Mouse (Mus musculus): ENCODE results near the gene Efhc1. TPM values are rescaled to one million over a fixed set of nuclear protein-coding genes. Genes with fewer than 3 reads are reported as not detected.
"Not testable (repeated sequence)": the region's sequence is repeated elsewhere in the genome, so short reads cannot be mapped to it uniquely, and the experiment has no call there.

Efhc1 gene
- polyA plus RNA-seq, 1 experiment from 2014 or later = 2.2 TPM

- H3K27me3 ChIP-seq (replicated peaks; ENCODE audit: low read depth, poor library complexity, severe bottlenecking); H3K27ac ChIP-seq (replicated peaks); H3K4me1 ChIP-seq; H3K36me3 ChIP-seq (replicated peaks); H3K9me3 ChIP-seq; H3K4me3 ChIP-seq; DNase-seq (ENCODE audit: low spot score): not testable (repeated sequence)
- 85% methylated on average over 7 of the region's 7 CpGs for WGBS
These were observed 26.1 kb upstream of the Efhc1 start for GRCm38 (mm10) chr1:20925324-20925723.

GRCm38 (mm10) chr1:20925926-20926325 lies 25.5 kb upstream of the Efhc1 start:
- DNase-seq (ENCODE audit: low spot score) = no peak
- Histone ChIP-seq H3K27ac (replicated peaks) (no peak overlapping the region), H3K27me3 (replicated peaks; ENCODE audit: low read depth, poor library complexity, severe bottlenecking) (no peaks in the 10 kb centered on the region), H3K4me1 (peaks cover 5% of the 10 kb centered on the region), H3K4me3 (no peak overlapping the region), H3K9me3 (no peaks in the 10 kb centered on the region), H3K36me3 (replicated peaks) (no peaks in the 10 kb centered on the region)
- 94% methylated on average over 4 of the region's 4 CpGs for WGBS

GRCm38 (mm10) chr1:20926376-20926775 lies 25.1 kb upstream of the Efhc1 start:
- Histone ChIP-seq H3K27ac (replicated peaks) (no peak overlapping the region), H3K27me3 (replicated peaks; ENCODE audit: low read depth, poor library complexity, severe bottlenecking) (no peaks in the 10 kb centered on the region), H3K4me3 (no peak overlapping the region), H3K4me1 (peaks cover 5% of the 10 kb centered on the region), H3K9me3 (no peaks in the 10 kb centered on the region), H3K36me3 (replicated peaks) (no peaks in the 10 kb centered on the region)
- no peak for DNase-seq (ENCODE audit: low spot score)
- WGBS = 90% methylated on average over 4 of the region's 4 CpGs

GRCm38 (mm10) chr1:20928487-20928886 lies 22.9 kb upstream of the Efhc1 start:
- Histone ChIP-seq H3K9me3 (no peaks in the 10 kb centered on the region), H3K36me3 (replicated peaks) (no peaks in the 10 kb centered on the region), H3K27me3 (replicated peaks; ENCODE audit: low read depth, poor library complexity, severe bottlenecking) (no peaks in the 10 kb centered on the region), H3K27ac (replicated peaks) (no peak overlapping the region), H3K4me3 (no peak overlapping the region), H3K4me1 (no peaks in the 10 kb centered on the region)
- WGBS = 79% methylated on average over 4 of the region's 4 CpGs
- no peak for DNase-seq (ENCODE audit: low spot score)

GRCm38 (mm10) chr1:20933457-20933856 lies 18.0 kb upstream of the Efhc1 start:
- Histone ChIP-seq H3K9me3 (no peaks in the 10 kb centered on the region), H3K27me3 (replicated peaks; ENCODE audit: low read depth, poor library complexity, severe bottlenecking) (no peaks in the 10 kb centered on the region), H3K4me3 (no peak overlapping the region), H3K4me1 (no peaks in the 10 kb centered on the region), H3K27ac (replicated peaks) (no peak overlapping the region), H3K36me3 (replicated peaks) (peaks cover 13% of the 10 kb centered on the region)
- DNase-seq (ENCODE audit: low spot score) = peak; percentile 62
- 20% methylated on average over 7 of the region's 7 CpGs for WGBS

- no peak overlapping the region for H3K4me3 ChIP-seq
- H3K27me3 ChIP-seq (replicated peaks; ENCODE audit: low read depth, poor library complexity, severe bottlenecking) = no peaks in the 10 kb centered on the region
- peaks cover 13% of the 10 kb centered on the region for H3K36me3 ChIP-seq (replicated peaks)
- WGBS = 93% methylated on average over 22 of the region's 22 CpGs
- no peaks in the 10 kb centered on the region for H3K9me3 ChIP-seq
- H3K27ac ChIP-seq (replicated peaks) = no peak overlapping the region
- H3K4me1 ChIP-seq = no peaks in the 10 kb centered on the region
- no peak for DNase-seq (ENCODE audit: low spot score)
These were observed 16.3 kb upstream of the Efhc1 start for GRCm38 (mm10) chr1:20935106-20935505.

GRCm38 (mm10) chr1:20939046-20939445 lies 12.4 kb upstream of the Efhc1 start:
- Histone ChIP-seq H3K27ac (replicated peaks) (no peak overlapping the region), H3K4me1 (no peaks in the 10 kb centered on the region), H3K9me3 (no peaks in the 10 kb centered on the region), H3K4me3 (no peak overlapping the region), H3K36me3 (replicated peaks) (peaks cover 13% of the 10 kb centered on the region), H3K27me3 (replicated peaks; ENCODE audit: low read depth, poor library complexity, severe bottlenecking) (no peaks in the 10 kb centered on the region)
- WGBS = 34% methylated on average over 3 of the region's 3 CpGs
- DNase-seq (ENCODE audit: low spot score) = peak; percentile 47

GRCm38 (mm10) chr1:20940151-20940550 lies 11.3 kb upstream of the Efhc1 start:
- Histone ChIP-seq H3K27ac (replicated peaks) (no peak overlapping the region), H3K36me3 (replicated peaks) (peaks cover 4% of the 10 kb centered on the region; the same call in 1 of the 2 replicates), H3K9me3 (no peaks in the 10 kb centered on the region), H3K27me3 (replicated peaks; ENCODE audit: low read depth, poor library complexity, severe bottlenecking) (no peaks in the 10 kb centered on the region), H3K4me1 (no peaks in the 10 kb centered on the region), H3K4me3 (no peak overlapping the region)
- 54% methylated on average over 16 of the region's 16 CpGs for WGBS
- peak; percentile 24 for DNase-seq (ENCODE audit: low spot score)

- Histone ChIP-seq H3K27me3 (replicated peaks; ENCODE audit: low read depth, poor library complexity, severe bottlenecking) (no peaks in the 10 kb centered on the region), H3K4me3 (no peak overlapping the region), H3K9me3 (no peaks in the 10 kb centered on the region), H3K36me3 (replicated peaks) (no peaks in the 10 kb centered on the region), H3K27ac (replicated peaks) (no peak overlapping the region), H3K4me1 (no peaks in the 10 kb centered on the region)
- 79% methylated on average over 2 of the region's 2 CpGs for WGBS
- no peak for DNase-seq (ENCODE audit: low spot score)
These were observed 10.1 kb upstream of the Efhc1 start for GRCm38 (mm10) chr1:20941322-20941721.

GRCm38 (mm10) chr1:20941857-20942256 lies 9.6 kb upstream of the Efhc1 start:
- WGBS = 84% methylated on average over 7 of the region's 7 CpGs
- DNase-seq (ENCODE audit: low spot score) = no peak
- Histone ChIP-seq H3K4me1 (no peaks in the 10 kb centered on the region), H3K9me3 (no peaks in the 10 kb centered on the region), H3K27ac (replicated peaks) (no peak overlapping the region), H3K36me3 (replicated peaks) (no peaks in the 10 kb centered on the region), H3K27me3 (replicated peaks; ENCODE audit: low read depth, poor library complexity, severe bottlenecking) (no peaks in the 10 kb centered on the region), H3K4me3 (no peak overlapping the region)

GRCm38 (mm10) chr1:20943016-20943415 lies 8.4 kb upstream of the Efhc1 start:
- Histone ChIP-seq H3K36me3 (replicated peaks) (no peaks in the 10 kb centered on the region), H3K27me3 (replicated peaks; ENCODE audit: low read depth, poor library complexity, severe bottlenecking) (no peaks in the 10 kb centered on the region), H3K4me3 (no peak overlapping the region), H3K27ac (replicated peaks) (no peak overlapping the region), H3K4me1 (no peaks in the 10 kb centered on the region), H3K9me3 (no peaks in the 10 kb centered on the region)
- WGBS = 94% methylated on average over 2 of the region's 2 CpGs
- DNase-seq (ENCODE audit: low spot score) = no peak

GRCm38 (mm10) chr1:20951799-20952198 lies 373 bp downstream of the Efhc1 start:
- Histone ChIP-seq H3K9me3 (no peaks in the 10 kb centered on the region), H3K4me3 (peak overlapping the region; percentile 61), H3K36me3 (replicated peaks) (no peaks in the 10 kb centered on the region), H3K27me3 (replicated peaks; ENCODE audit: low read depth, poor library complexity, severe bottlenecking) (no peaks in the 10 kb centered on the region), H3K27ac (replicated peaks) (peak overlapping the region; percentile 84), H3K4me1 (peaks cover 14% of the 10 kb centered on the region)
- 2% methylated on average over 16 of the region's 16 CpGs for WGBS
- DNase-seq (ENCODE audit: low spot score) = no peak

- Histone ChIP-seq H3K9me3 (no peaks in the 10 kb centered on the region), H3K27me3 (replicated peaks; ENCODE audit: low read depth, poor library complexity, severe bottlenecking) (no peaks in the 10 kb centered on the region), H3K36me3 (replicated peaks) (no peaks in the 10 kb centered on the region), H3K4me1 (peaks cover 20% of the 10 kb centered on the region), H3K27ac (replicated peaks) (no peak overlapping the region), H3K4me3 (no peak overlapping the region)
- 86% methylated on average over 3 of the region's 3 CpGs for WGBS
- no peak for DNase-seq (ENCODE audit: low spot score)
These were observed 3.5 kb downstream of the Efhc1 start for GRCm38 (mm10) chr1:20954876-20955275.

GRCm38 (mm10) chr1:20969642-20970041 lies 18.2 kb downstream of the Efhc1 start:
- DNase-seq (ENCODE audit: low spot score) = no peak
- Histone ChIP-seq H3K27ac (replicated peaks) (no peak overlapping the region), H3K27me3 (replicated peaks; ENCODE audit: low read depth, poor library complexity, severe bottlenecking) (no peaks in the 10 kb centered on the region), H3K4me3 (no peak overlapping the region), H3K36me3 (replicated peaks) (no peaks in the 10 kb centered on the region), H3K9me3 (no peaks in the 10 kb centered on the region), H3K4me1 (no peaks in the 10 kb centered on the region)
- WGBS = 89% methylated on average over 2 of the region's 2 CpGs

Measured in embryonic facial prominence, embryonic 10.5 days (tissue).